ENCODE assay signal across 13 mouse cellular contexts in the genomic region with DNA sequence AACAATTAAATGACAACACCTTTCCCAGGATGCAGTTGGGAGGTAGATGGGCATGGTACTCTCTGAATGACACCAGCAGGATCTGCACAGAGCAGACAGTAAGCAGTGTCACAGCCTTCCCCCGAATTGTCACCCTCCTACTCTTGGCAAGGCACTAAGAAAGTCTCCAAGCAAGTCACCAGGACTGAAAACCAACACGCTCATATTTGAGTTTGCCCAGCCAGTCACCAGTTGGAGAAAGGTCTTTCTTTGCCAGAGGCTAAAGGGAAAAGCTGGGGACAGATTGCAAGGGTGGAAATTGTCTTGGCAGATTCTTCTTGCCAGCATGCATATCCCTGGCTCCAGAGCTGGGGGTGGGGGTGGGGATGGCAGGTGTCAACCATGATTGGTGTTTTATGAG. TPM values are rescaled to one million over a fixed set of nuclear protein-coding genes. Genes with fewer than 3 reads are reported as not detected.
"Had no signal": no experiment of that assay in that cellular context is flagged by ENCODE, and none has a peak within 500 bp of the region (broad histone marks: within the 10 kb centered on the region; RNA-seq: fewer than 3 reads in every experiment).

No protein-coding gene starts in this region.

- H3K9ac ChIP-seq: limb, embryonic 15.5 days; liver, embryonic 14.5 days; midbrain, embryonic 13.5 days; neural tube, embryonic 15.5 days had no signal

- H3K4me2 ChIP-seq: limb, embryonic 15.5 days; midbrain, embryonic 13.5 days; neural tube, embryonic 15.5 days had no signal

- H3K4me1 ChIP-seq: limb, embryonic 15.5 days; neural tube, embryonic 15.5 days had no signal

- H3K4me3 ChIP-seq: left cerebral cortex, adult 2 months; limb, embryonic 15.5 days; midbrain, embryonic 13.5 days; myocyte; neural tube, embryonic 15.5 days had no signal

- H3K9me3 ChIP-seq: limb, embryonic 15.5 days; midbrain, embryonic 13.5 days; neural tube, embryonic 15.5 days had no signal

- H3K27me3 ChIP-seq: limb, embryonic 15.5 days; midbrain, embryonic 13.5 days; neural tube, embryonic 15.5 days had no signal

- H3K36me3 ChIP-seq: limb, embryonic 15.5 days; midbrain, embryonic 13.5 days; neural tube, embryonic 15.5 days had no signal

- H3K27ac ChIP-seq: kidney, postnatal 0 days; left cerebral cortex, adult 2 months; limb, embryonic 15.5 days; liver, embryonic 14.5 days; midbrain, embryonic 13.5 days; neural tube, embryonic 15.5 days had no signal

- ATAC-seq: midbrain, embryonic 13.5 days had no signal

- DNase-seq: kidney, postnatal 36 days; lung, adult 18-20 months; right cerebral cortex, adult 18-20 months; right cerebral cortex, postnatal 25 days; thymus, postnatal 36 days had no signal

RNA-seq across cellular contexts. Expression of a gene that starts 11.0 kb away (rescaled TPM):
- total RNA-seq: megakaryocyte-erythroid progenitor cell, adult 5-6 weeks had no signal
